Mouse (Mus musculus) liver, adult 2 months (tissue): ENCODE measurements at regions not wholly inside any gene's neighbourhood (a gene's known extent, or its start where the extent isn't known, plus 50 kb on each side); places are given as distances from the start of the nearest gene placed in this dataset.

Experiments
- CTCF ChIP-seq: fragments of 200-500 bp; IDR thresholded peaks from 2 replicates; pipeline ENCODE4 v1.5.1; 2011; ENCODE audit warnings: low read depth, low read length, control low read depth
- POLR2A ChIP-seq: fragments of 200-500 bp; IDR thresholded peaks from 2 replicates; pipeline ENCODE4 v1.6.1; 2011; ENCODE audit warnings: low read length, control low read depth; ENCODE audit not compliant: insufficient read depth; ENCODE audit errors: extremely low read depth

DNA sequence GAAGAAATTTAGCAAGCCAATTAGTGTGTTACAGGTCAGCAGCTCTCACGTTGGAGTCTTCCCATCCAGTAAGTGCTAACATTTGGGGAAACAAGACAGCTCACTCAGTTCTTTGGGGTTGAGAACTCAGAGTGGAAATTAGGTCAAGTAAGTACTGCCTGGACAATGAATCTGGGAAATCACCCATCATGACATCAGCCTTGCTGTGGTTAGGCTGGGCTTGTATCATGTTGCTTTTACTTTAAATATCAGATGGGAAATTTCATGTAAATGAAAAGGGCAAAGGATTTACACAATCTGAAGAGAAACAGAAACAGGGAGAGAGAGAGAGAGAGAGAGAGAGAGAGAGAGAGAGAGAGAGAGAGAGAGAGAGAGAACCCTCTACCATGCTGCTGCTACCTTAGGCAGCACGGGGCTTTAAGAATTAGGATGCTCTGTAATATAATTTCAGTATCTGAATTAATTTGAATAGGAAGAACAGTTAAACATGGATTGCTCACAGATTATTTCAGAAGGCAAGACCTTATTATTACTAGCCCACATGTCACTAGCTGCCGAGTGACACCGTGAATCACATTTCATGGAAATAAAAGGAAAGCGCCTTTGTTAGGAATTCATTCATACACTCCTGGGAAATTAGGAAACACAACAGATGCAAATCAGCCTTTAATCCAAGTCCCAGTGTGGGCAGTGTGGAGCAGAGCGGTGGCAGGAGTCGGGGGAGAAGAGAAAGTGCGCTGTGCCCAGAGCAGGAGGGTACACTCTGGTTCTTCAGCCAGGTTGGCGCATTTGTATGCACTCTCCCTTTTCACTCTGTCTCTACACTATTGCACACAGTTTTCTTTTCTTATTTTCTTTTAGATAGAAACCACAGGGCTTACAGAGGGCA, 620.2 kb upstream of the Fam92a start:
- TF ChIP-seq CTCF (no peak), POLR2A (no peak)
